Mouse (Mus musculus) spleen, adult 2 months (tissue): Measurements from ENCODE around the gene Stim1.

Experiments used
- CTCF ChIP-seq: fragments of 200-500 bp; IDR thresholded peaks from 2 replicates; pipeline ENCODE4 v1.5.1; 2011; ENCODE audit warnings: mild to moderate bottlenecking, inconsistent platforms; ENCODE audit not compliant: insufficient read depth, insufficient read length, insufficient replicate concordance; ENCODE audit errors: extremely low read depth
- POLR2A ChIP-seq: fragments of 200-500 bp; IDR thresholded peaks from 2 replicates; pipeline ENCODE4 v1.6.1; 2011; ENCODE audit warnings: low read depth, low read length, inconsistent platforms

- no peak for TF ChIP-seq CTCF
- no peak for TF ChIP-seq POLR2A
Observed at GRCm38 (mm10) chr7:102486105-102486504, 218.5 kb downstream of the Stim1 start.
